Mouse (Mus musculus): ENCODE data around the gene Traf5. TPM values are rescaled to one million over a fixed set of nuclear protein-coding genes. Genes with fewer than 3 reads are reported as not detected.

Traf5 gene
- total RNA-seq, 2 experiments from 2014 or later = 3.6 to 5.6 TPM

GRCm38 (mm10) chr1:192070618-192071051, 21.7 kb downstream of the Traf5 start:
- peak; percentile 37 for DNase-seq
- intact Hi-C loops (cut with DNase I; ENCODE audit: low total_unique reads) = no loop called here

GRCm38 (mm10) chr1:192069971-192070591, 22.3 kb downstream of the Traf5 start:
- intact Hi-C loops (cut with DNase I; ENCODE audit: low total_unique reads) = no loop called here
- peak; percentile 51 for DNase-seq

- intact Hi-C loops (cut with DNase I; ENCODE audit: low total_unique reads) = no loop called here
- no peak for DNase-seq
Measured at GRCm38 (mm10) chr1:192068188-192068587, 24.2 kb downstream of the Traf5 start.

- intact Hi-C loops (cut with DNase I; ENCODE audit: low total_unique reads) = no loop called here
- DNase-seq = no peak
Measured at GRCm38 (mm10) chr1:192066956-192067355, 25.4 kb downstream of the Traf5 start.

GRCm38 (mm10) chr1:192063209-192063946, 29.0 kb downstream of the Traf5 start:
- intact Hi-C loops (cut with DNase I; ENCODE audit: low total_unique reads) = no loop called here

GRCm38 (mm10) chr1:192062682-192063081, 29.7 kb downstream of the Traf5 start:
- intact Hi-C loops (cut with DNase I; ENCODE audit: low total_unique reads) = no loop called here
- no peak for DNase-seq

More at GRCm38 (mm10) chr1:192063209-192063946, 29.0 kb downstream of the Traf5 start:
- DNase-seq = no peak

- peak; percentile 77 for DNase-seq
- intact Hi-C loops (cut with DNase I; ENCODE audit: low total_unique reads) = no loop called here
Measured at GRCm38 (mm10) chr1:192061666-192062306, 30.6 kb downstream of the Traf5 start.

GRCm38 (mm10) chr1:192058911-192059310, 33.4 kb downstream of the Traf5 start:
- DNase-seq = no peak
- intact Hi-C loops (cut with DNase I; ENCODE audit: low total_unique reads) = no loop called here

GRCm38 (mm10) chr1:192053726-192054125, 38.6 kb downstream of the Traf5 start:
- no peak for DNase-seq
- intact Hi-C loops (cut with DNase I; ENCODE audit: low total_unique reads) = no loop called here

GRCm38 (mm10) chr1:192052986-192053385, 39.4 kb downstream of the Traf5 start:
- DNase-seq = no peak
- intact Hi-C loops (cut with DNase I; ENCODE audit: low total_unique reads) = no loop called here

- DNase-seq = no peak
- intact Hi-C loops (cut with DNase I; ENCODE audit: low total_unique reads) = no loop called here
Measured at GRCm38 (mm10) chr1:192052461-192052860, 39.9 kb downstream of the Traf5 start.

- intact Hi-C loops (cut with DNase I; ENCODE audit: low total_unique reads) = no loop called here
- no peak for DNase-seq
Measured at GRCm38 (mm10) chr1:191999022-191999421, 93.3 kb downstream of the Traf5 start.

GRCm38 (mm10) chr1:191996621-191997185, 95.7 kb downstream of the Traf5 start:
- intact Hi-C loops (cut with DNase I; ENCODE audit: low total_unique reads) = no loop called here
- DNase-seq = no peak

GRCm38 (mm10) chr1:191995916-191996315, 96.4 kb downstream of the Traf5 start:
- intact Hi-C loops (cut with DNase I; ENCODE audit: low total_unique reads) = no loop called here

GRCm38 (mm10) chr1:191995488-191995887, 96.9 kb downstream of the Traf5 start:
- peak; percentile 59 for DNase-seq

More at GRCm38 (mm10) chr1:191995916-191996315, 96.4 kb downstream of the Traf5 start:
- DNase-seq = no peak

GRCm38 (mm10) chr1:191994476-191994875, 97.9 kb downstream of the Traf5 start:
- intact Hi-C loops (cut with DNase I; ENCODE audit: low total_unique reads) = no loop called here
- DNase-seq = no peak

More at GRCm38 (mm10) chr1:191995488-191995887, 96.9 kb downstream of the Traf5 start:
- intact Hi-C loops (cut with DNase I; ENCODE audit: low total_unique reads) = no loop called here

- no peak for DNase-seq
- intact Hi-C loops (cut with DNase I; ENCODE audit: low total_unique reads) = no loop called here
Measured at GRCm38 (mm10) chr1:191992040-191992780, 100.1 kb downstream of the Traf5 start.

- intact Hi-C loops (cut with DNase I; ENCODE audit: low total_unique reads) = no loop called here
- peak; percentile 97 for DNase-seq
Measured at GRCm38 (mm10) chr1:191989994-191990393, 102.4 kb downstream of the Traf5 start.

- no peak for DNase-seq
- intact Hi-C loops (cut with DNase I; ENCODE audit: low total_unique reads) = no loop called here
Measured at GRCm38 (mm10) chr1:191989060-191989459, 103.3 kb downstream of the Traf5 start.

Data from gastrocnemius, postnatal 14 days (tissue).